Mouse (Mus musculus): ENCODE measurements around the gene 1700025G04Rik. TPM values are rescaled to one million over a fixed set of nuclear protein-coding genes. Genes with fewer than 3 reads are reported as not detected.

The 1700025G04Rik gene
- polyA plus RNA-seq, 2 experiments, result 24.3 to 36.4 TPM

GRCm38 (mm10) chr1:152065527-152065926 lies 24.4 kb downstream of the 1700025G04Rik start:
- H3K27ac ChIP-seq (replicated peaks; ENCODE audit: low read depth, low read length), result no peak overlapping the region
- no peak overlapping the region for H3K4me3 ChIP-seq (replicated peaks; ENCODE audit: low read length)
- ATAC-seq (ENCODE audit: low FRiP score, low read depth) (no peak), DNase-seq (ENCODE audit: low spot score) (no peak)
- H3K27me3 ChIP-seq (ENCODE audit: control insufficient read depth, insufficient read depth, low read length), result no peaks in the 10 kb centered on the region
- 96% methylated on average over 7 of the region's 7 CpGs for WGBS
- no peaks in the 10 kb centered on the region for H3K36me3 ChIP-seq (ENCODE audit: control insufficient read depth, insufficient read depth, low read length)
- H3K9me3 ChIP-seq (ENCODE audit: control insufficient read depth, low read length), result no peaks in the 10 kb centered on the region
- H3K4me1 ChIP-seq (ENCODE audit: control insufficient read depth, insufficient read depth, low read length), result 0 out of 2 replicates have a peak, but pooled peaks cover 3% of the 10 kb centered on the region
- TF ChIP-seq POLR2A (IDR thresholded peaks at IDR 0.05; ENCODE audit: borderline replicate concordance, extremely low read depth, insufficient read depth, insufficient read length), result no peak
- no peak overlapping the region for H3K4me2 ChIP-seq (replicated peaks; ENCODE audit: low read depth, low read length, severe bottlenecking)
- H3K9ac ChIP-seq (ENCODE audit: low read depth, low read length, severe bottlenecking), result no peak overlapping the region

GRCm38 (mm10) chr1:152063357-152064145 lies 26.4 kb downstream of the 1700025G04Rik start:
- Histone ChIP-seq H3K4me1 (ENCODE audit: control insufficient read depth, insufficient read depth, low read length) (0 out of 2 replicates have a peak, but pooled peaks cover 3% of the 10 kb centered on the region), H3K9me3 (ENCODE audit: control insufficient read depth, low read length) (no peaks in the 10 kb centered on the region), H3K4me3 (replicated peaks; ENCODE audit: low read length) (no peak overlapping the region), H3K27me3 (ENCODE audit: control insufficient read depth, insufficient read depth, low read length) (no peaks in the 10 kb centered on the region), H3K36me3 (ENCODE audit: control insufficient read depth, insufficient read depth, low read length) (no peaks in the 10 kb centered on the region), H3K4me2 (replicated peaks; ENCODE audit: low read depth, low read length, severe bottlenecking) (no peak overlapping the region), H3K27ac (replicated peaks; ENCODE audit: low read depth, low read length) (no peak overlapping the region), H3K9ac (ENCODE audit: low read depth, low read length, severe bottlenecking) (no peak overlapping the region)
- ATAC-seq (ENCODE audit: low FRiP score, low read depth), result no peak
- WGBS, result 85% methylated on average over 11 of the region's 11 CpGs
- TF ChIP-seq POLR2A (IDR thresholded peaks at IDR 0.05; ENCODE audit: borderline replicate concordance, extremely low read depth, insufficient read depth, insufficient read length), result no peak
- DNase-seq (ENCODE audit: low spot score), result no peak

GRCm38 (mm10) chr1:152061745-152062144 lies 28.2 kb downstream of the 1700025G04Rik start:
- Histone ChIP-seq H3K9me3 (ENCODE audit: control insufficient read depth, low read length) (no peaks in the 10 kb centered on the region), H3K4me3 (replicated peaks; ENCODE audit: low read length) (no peak overlapping the region), H3K4me1 (ENCODE audit: control insufficient read depth, insufficient read depth, low read length) (no peaks in the 10 kb centered on the region), H3K27me3 (ENCODE audit: control insufficient read depth, insufficient read depth, low read length) (no peaks in the 10 kb centered on the region), H3K36me3 (ENCODE audit: control insufficient read depth, insufficient read depth, low read length) (no peaks in the 10 kb centered on the region), H3K4me2 (replicated peaks; ENCODE audit: low read depth, low read length, severe bottlenecking) (no peak overlapping the region), H3K27ac (replicated peaks; ENCODE audit: low read depth, low read length) (no peak overlapping the region), H3K9ac (ENCODE audit: low read depth, low read length, severe bottlenecking) (no peak overlapping the region)
- no peak for TF ChIP-seq POLR2A (IDR thresholded peaks at IDR 0.05; ENCODE audit: borderline replicate concordance, extremely low read depth, insufficient read depth, insufficient read length)
- no peak for DNase-seq (ENCODE audit: low spot score)
- no peak for ATAC-seq (ENCODE audit: low FRiP score, low read depth)
- WGBS, result 81% methylated on average over 12 of the region's 12 CpGs

GRCm38 (mm10) chr1:152060265-152060664 lies 29.7 kb downstream of the 1700025G04Rik start:
- H3K9ac ChIP-seq (ENCODE audit: low read depth, low read length, severe bottlenecking), result no peak overlapping the region
- no peaks in the 10 kb centered on the region for H3K9me3 ChIP-seq (ENCODE audit: control insufficient read depth, low read length)
- 76% methylated on average over 3 of the region's 3 CpGs for WGBS
- no peak overlapping the region for H3K27ac ChIP-seq (replicated peaks; ENCODE audit: low read depth, low read length)
- TF ChIP-seq POLR2A (IDR thresholded peaks at IDR 0.05; ENCODE audit: borderline replicate concordance, extremely low read depth, insufficient read depth, insufficient read length), result no peak
- H3K4me1 ChIP-seq (ENCODE audit: control insufficient read depth, insufficient read depth, low read length), result no peaks in the 10 kb centered on the region
- no peak for ATAC-seq (ENCODE audit: low FRiP score, low read depth)
- H3K4me3 ChIP-seq (replicated peaks; ENCODE audit: low read length), result no peak overlapping the region
- no peak overlapping the region for H3K4me2 ChIP-seq (replicated peaks; ENCODE audit: low read depth, low read length, severe bottlenecking)
- DNase-seq (ENCODE audit: low spot score), result no peak
- H3K36me3 ChIP-seq (ENCODE audit: control insufficient read depth, insufficient read depth, low read length), result no peaks in the 10 kb centered on the region
- no peaks in the 10 kb centered on the region for H3K27me3 ChIP-seq (ENCODE audit: control insufficient read depth, insufficient read depth, low read length)

GRCm38 (mm10) chr1:152058776-152059175 lies 31.1 kb downstream of the 1700025G04Rik start:
- no peak overlapping the region for H3K4me2 ChIP-seq (replicated peaks; ENCODE audit: low read depth, low read length, severe bottlenecking)
- H3K9me3 ChIP-seq (ENCODE audit: control insufficient read depth, low read length), result no peaks in the 10 kb centered on the region
- TF ChIP-seq POLR2A (IDR thresholded peaks at IDR 0.05; ENCODE audit: borderline replicate concordance, extremely low read depth, insufficient read depth, insufficient read length), result no peak
- DNase-seq (ENCODE audit: low spot score) (no peak), ATAC-seq (ENCODE audit: low FRiP score, low read depth) (no peak)
- no peaks in the 10 kb centered on the region for H3K4me1 ChIP-seq (ENCODE audit: control insufficient read depth, insufficient read depth, low read length)
- H3K9ac ChIP-seq (ENCODE audit: low read depth, low read length, severe bottlenecking), result no peak overlapping the region
- WGBS, result 77% methylated on average over 3 of the region's 3 CpGs
- no peak overlapping the region for H3K4me3 ChIP-seq (replicated peaks; ENCODE audit: low read length)
- H3K27ac ChIP-seq (replicated peaks; ENCODE audit: low read depth, low read length), result no peak overlapping the region
- H3K36me3 ChIP-seq (ENCODE audit: control insufficient read depth, insufficient read depth, low read length), result no peaks in the 10 kb centered on the region
- no peaks in the 10 kb centered on the region for H3K27me3 ChIP-seq (ENCODE audit: control insufficient read depth, insufficient read depth, low read length)
